Mouse (Mus musculus) hindbrain, embryonic 14.5 days (tissue): ENCODE measurements at regions not wholly inside any gene's neighbourhood (a gene's known extent, or its start where the extent isn't known, plus 50 kb on each side); places are given as distances from the start of the nearest gene placed in this dataset.
A peak's percentile ranks its signal among the peaks of the same experiment; 100 is the strongest.

Experiments used
- ATAC-seq: fragments of 200-750 bp; cut with Nextera tagmentation; 2 replicates; pipeline ENCODE4 v1.8.0; 2017; ENCODE audit warnings: moderate number of reproducible peaks, mild to moderate bottlenecking, moderate TSS enrichment, moderate library complexity; ENCODE audit not compliant: low FRiP score
- DNase-seq: peaks from one replicate; pipeline ENCODE4 v3.0.0-alpha.2; 2015; ENCODE audit warnings: low spot score
- H3K27ac ChIP-seq: fragments of 300-500 bp; sonication (generic); 2 replicates; pipeline ENCODE4 v1.5.1; 2014; ENCODE audit warnings: mild to moderate bottlenecking, moderate library complexity
- H3K27me3 ChIP-seq: fragments of 300-500 bp; sonication (generic); 2 replicates; pipeline ENCODE4 v1.6.1; 2014; ENCODE audit warnings: mild to moderate bottlenecking, low read length, mixed read lengths; ENCODE audit not compliant: control insufficient read depth, insufficient read depth
- H3K36me3 ChIP-seq: fragments of 300-500 bp; sonication (generic); replicated peaks from 2 replicates; pipeline ENCODE4 v1.6.1; 2014; ENCODE audit not compliant: control insufficient read depth, insufficient read depth
- H3K4me1 ChIP-seq: fragments of 300-500 bp; sonication (generic); replicated peaks from 2 replicates; pipeline ENCODE4 v1.6.1; 2014; ENCODE audit warnings: antibody characterized with exemption, low read length, mixed read lengths; ENCODE audit not compliant: control insufficient read depth, insufficient read depth
- H3K4me2 ChIP-seq: fragments of 300-500 bp; sonication (generic); replicated peaks from 2 replicates; pipeline ENCODE4 v1.6.1; 2014; ENCODE audit warnings: mild to moderate bottlenecking, moderate library complexity
- H3K4me3 ChIP-seq: fragments of 300-500 bp; sonication (generic); replicated peaks from 2 replicates; pipeline ENCODE4 v1.5.1; 2014; ENCODE audit warnings: mild to moderate bottlenecking, low read length
- H3K9ac ChIP-seq: fragments of 300-500 bp; sonication (generic); 2 replicates; pipeline ENCODE4 v1.6.1; 2014
- H3K9me3 ChIP-seq: fragments of 300-500 bp; sonication (generic); 2 replicates; pipeline ENCODE4 v1.6.1; 2016; ENCODE audit warnings: low read length; ENCODE audit not compliant: control insufficient read depth
- WGBS: fragments of 180-500 bp; shearing (Covaris S2); extraction: QIAGEN DNeasy Blood & Tissue Kit; methylation state at CpG from one replicate; pipeline ENCODE4 v1.1.7; 2014; 5-methylcytosine and 5-hydroxymethylcytosine counted together

DNA sequence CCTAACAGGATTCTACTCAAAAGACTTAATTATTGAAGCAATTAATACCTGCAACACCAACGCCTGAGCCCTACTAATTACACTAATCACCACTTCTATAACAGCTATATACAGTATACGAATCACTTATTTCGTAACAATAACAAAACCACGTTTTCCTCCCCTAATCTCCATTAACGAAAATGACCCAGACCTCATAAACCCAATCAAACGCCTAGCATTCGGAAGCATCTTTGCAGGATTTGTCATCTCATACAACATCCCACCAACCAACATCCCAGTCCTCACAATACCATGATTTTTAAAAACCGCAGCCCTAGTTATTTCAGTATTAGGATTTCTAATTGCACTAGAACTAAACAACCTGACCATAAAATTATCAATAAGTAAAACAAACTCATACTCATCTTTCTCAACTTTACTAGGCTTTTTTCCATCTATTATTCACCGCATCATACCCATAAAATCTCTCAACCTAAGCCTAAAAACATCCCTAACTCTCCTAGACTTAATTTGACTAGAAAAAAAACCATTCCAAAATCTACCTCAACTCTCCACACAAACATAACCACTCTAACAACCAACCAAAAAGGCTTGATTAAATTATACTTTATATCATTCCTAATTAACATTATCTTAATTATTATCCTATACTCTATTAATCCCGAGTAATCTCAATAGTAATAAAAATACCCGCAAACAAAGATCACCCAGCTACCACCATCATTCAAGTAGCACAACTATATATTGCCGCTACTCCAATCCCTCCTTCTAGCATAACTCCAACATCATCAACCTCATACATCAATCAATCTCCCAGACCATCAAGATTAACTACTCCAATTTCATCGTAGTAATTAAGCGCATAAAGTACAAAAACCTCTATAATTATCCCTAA is 830.9 kb upstream of the Tyrp1 start:
- no peaks in the 10 kb centered on the region for H3K36me3 ChIP-seq
- ATAC-seq, result peak; percentile 100
- H3K27me3 ChIP-seq, result no peaks in the 10 kb centered on the region
- H3K27ac ChIP-seq, result no peak overlapping the region
- no peaks in the 10 kb centered on the region for H3K9me3 ChIP-seq
- H3K4me1 ChIP-seq, result no peaks in the 10 kb centered on the region
- H3K4me2 ChIP-seq, result no peak overlapping the region
- no peak overlapping the region for H3K9ac ChIP-seq
- H3K4me3 ChIP-seq, result no peak overlapping the region
- 93% methylated on average over 14 of the region's 14 CpGs for WGBS
- DNase-seq, result no peak

- H3K4me3 ChIP-seq, result no peak overlapping the region
- H3K36me3 ChIP-seq, result no peaks in the 10 kb centered on the region
- ATAC-seq, result peak; percentile 93
- no peak for DNase-seq
- no peaks in the 10 kb centered on the region for H3K27me3 ChIP-seq
- no peaks in the 10 kb centered on the region for H3K9me3 ChIP-seq
- WGBS, result 88% methylated on average over 13 of the region's 13 CpGs
- H3K4me2 ChIP-seq, result no peak overlapping the region
- no peak overlapping the region for H3K9ac ChIP-seq
- no peaks in the 10 kb centered on the region for H3K4me1 ChIP-seq
- H3K27ac ChIP-seq, result no peak overlapping the region
These were observed 830.1 kb upstream of the Tyrp1 start for GRCm38 (mm10) chr4:80003636-80004365.

- Histone ChIP-seq H3K36me3 (no peaks in the 10 kb centered on the region), H3K27me3 (no peaks in the 10 kb centered on the region), H3K27ac (no peak overlapping the region), H3K9me3 (no peaks in the 10 kb centered on the region), H3K9ac (no peak overlapping the region), H3K4me3 (no peak overlapping the region), H3K4me2 (no peak overlapping the region), H3K4me1 (no peaks in the 10 kb centered on the region)
- ATAC-seq (no peak), DNase-seq (no peak)
- 95% methylated on average over 4 of the region's 4 CpGs for WGBS
These were observed 829.6 kb upstream of the Tyrp1 start for GRCm38 (mm10) chr4:80004366-80004700.

DNA sequence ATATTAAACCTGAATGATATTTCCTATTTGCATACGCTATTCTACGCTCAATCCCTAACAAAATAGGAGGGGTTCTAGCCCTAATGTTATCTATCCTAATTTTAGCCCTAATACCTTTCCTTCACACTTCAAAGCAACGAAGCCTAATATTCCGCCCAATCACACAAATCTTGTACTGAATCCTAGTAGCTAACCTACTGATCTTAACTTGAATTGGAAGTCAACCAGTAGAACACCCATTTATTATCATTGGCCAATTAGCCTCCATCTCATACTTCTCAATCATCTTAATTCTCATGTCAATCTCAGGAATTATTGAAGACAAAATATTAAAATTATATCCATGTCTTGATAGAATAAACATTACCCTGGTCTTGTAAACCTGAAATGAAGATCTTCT is 829.1 kb upstream of the Tyrp1 start:
- WGBS, result 95% methylated on average over 4 of the region's 4 CpGs

DNA sequence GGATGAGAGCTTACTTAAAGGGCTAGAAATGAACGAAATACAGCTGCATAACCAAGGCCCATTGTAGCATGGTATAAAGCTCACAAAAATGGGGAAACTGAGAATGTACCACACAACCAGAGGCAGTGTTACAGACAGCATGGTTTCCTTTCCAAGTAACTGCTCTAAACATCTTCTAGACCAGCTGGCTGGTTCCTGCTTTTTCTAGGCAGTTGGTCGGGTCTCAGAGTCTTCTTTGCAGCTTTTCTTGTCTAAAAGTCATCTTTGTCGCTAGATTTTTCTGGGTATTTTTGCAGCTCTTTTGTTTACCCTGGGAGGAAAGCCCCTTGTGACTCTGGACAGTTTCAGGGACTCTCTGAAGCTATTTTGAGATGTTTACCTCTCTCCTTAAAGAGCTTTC is 806.0 kb upstream of the Tyrp1 start:
- WGBS, result 69% methylated on average over 3 of the region's 3 CpGs
- no peaks in the 10 kb centered on the region for H3K36me3 ChIP-seq
- no peak for ATAC-seq
- H3K9ac ChIP-seq, result no peak overlapping the region
- DNase-seq, result no peak
- H3K4me3 ChIP-seq, result no peak overlapping the region
- no peaks in the 10 kb centered on the region for H3K27me3 ChIP-seq
- H3K4me1 ChIP-seq, result no peaks in the 10 kb centered on the region
- no peak overlapping the region for H3K4me2 ChIP-seq
- no peak overlapping the region for H3K27ac ChIP-seq
- H3K9me3 ChIP-seq, result no peaks in the 10 kb centered on the region

More for the DNA sequence above, 829.1 kb upstream of the Tyrp1 start:
- no peaks in the 10 kb centered on the region for H3K9me3 ChIP-seq
- no peaks in the 10 kb centered on the region for H3K27me3 ChIP-seq
- no peak overlapping the region for H3K4me2 ChIP-seq
- H3K4me1 ChIP-seq, result no peaks in the 10 kb centered on the region
- no peak for DNase-seq
- no peak for ATAC-seq
- H3K9ac ChIP-seq, result no peak overlapping the region
- no peak overlapping the region for H3K27ac ChIP-seq
- H3K36me3 ChIP-seq, result no peaks in the 10 kb centered on the region
- H3K4me3 ChIP-seq, result no peak overlapping the region

GRCm38 (mm10) chr4:80047956-80048355 is 786.0 kb upstream of the Tyrp1 start:
- Histone ChIP-seq H3K4me3 (no peak overlapping the region), H3K36me3 (no peaks in the 10 kb centered on the region), H3K9me3 (no peaks in the 10 kb centered on the region), H3K9ac (no peak overlapping the region), H3K4me1 (no peaks in the 10 kb centered on the region), H3K27ac (no peak overlapping the region), H3K4me2 (no peak overlapping the region), H3K27me3 (no peaks in the 10 kb centered on the region)
- ATAC-seq, result no peak
- 78% methylated on average over 6 of the region's 6 CpGs for WGBS
- no peak for DNase-seq
